In the genomic region with DNA sequence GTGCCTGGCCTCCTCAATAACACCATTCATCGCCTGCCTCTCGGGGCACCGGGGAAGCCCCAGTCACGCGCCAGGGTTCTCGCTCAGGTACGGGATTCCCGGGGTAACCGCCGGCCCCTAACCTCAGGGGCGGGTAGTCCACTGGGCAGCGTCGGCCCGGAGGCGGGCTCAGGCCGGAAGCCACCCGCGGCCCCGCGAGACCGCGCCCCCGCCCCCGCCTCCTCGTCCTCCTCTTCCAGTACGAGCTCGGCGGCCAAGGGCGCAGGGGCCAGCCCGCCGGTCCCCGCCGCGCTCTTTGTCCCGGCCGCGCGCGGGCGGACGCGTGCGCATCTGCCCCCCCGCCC, we compare ENCODE assay signal across 8 mouse cellular contexts. TPM values are rescaled to one million over a fixed set of nuclear protein-coding genes. Genes with fewer than 3 reads are reported as not detected.
DNase-seq lines count a peak whose midpoint lies in the region; ATAC-seq and TF ChIP-seq lines count a peak whose summit lies in the region.

No protein-coding gene starts in this region.

- no peaks in the 10 kb centered on the region for H3K79me2 ChIP-seq in heart, adult 2 months (replicated peaks; ENCODE audit: control insufficient read depth, insufficient read depth, low read length)

- intact Hi-C loops in heart, adult 2 months (cut with DNase I), result loop anchor here (5.0 kb wide), 1 partner anchor 39 kb away; no protein-coding TSS in a partner anchor

- under 1% methylated on average over 28 of the region's 44 CpGs for WGBS in embryonic facial prominence, embryonic 11.5 days
- under 1% methylated on average over 29 of the region's 44 CpGs for WGBS in heart, adult 2 months

- TF ChIP-seq CTCF in heart, adult 2 months (IDR thresholded peaks at IDR 0.05), result no peak

- peak overlapping the region; percentile 45 for H3K4me2 ChIP-seq in embryonic facial prominence, embryonic 11.5 days (ENCODE audit: low read depth, low read length)

- peak overlapping the region; percentile 97 for H3K27ac ChIP-seq in embryonic facial prominence, embryonic 11.5 days (replicated peaks; ENCODE audit: low read depth, low read length)
- H3K27ac ChIP-seq in heart, adult 2 months, result peak overlapping the region; percentile 87

- H3K36me3 ChIP-seq in embryonic facial prominence, embryonic 11.5 days (replicated peaks; ENCODE audit: control insufficient read depth, insufficient read depth, low read depth, low read length), result no peaks in the 10 kb centered on the region
- H3K36me3 ChIP-seq in heart, adult 2 months (ENCODE audit: control insufficient read depth, insufficient read depth, low read length), result peaks cover 16% of the 10 kb centered on the region

- peak; percentile 68 for DNase-seq in layer of hippocampus, adult 11-12 months (ENCODE audit: low spot score)
- no peak for DNase-seq in layer of hippocampus, adult 9-10 months (ENCODE audit: low spot score)
- DNase-seq in embryonic facial prominence, embryonic 11.5 days (ENCODE audit: low spot score), result peak; percentile 90
- DNase-seq in heart, adult 2 months, result peak; percentile 86 to 88
- peak; percentile 76 to 80 for DNase-seq in kidney, adult 8-10 months
- DNase-seq in liver, result peak; percentile 94
- DNase-seq in monocyte, adult 2 months (ENCODE audit: low read depth in 1 of 2, low spot score in 2 of 2), result peak; percentile 42 to 69
- DNase-seq in spleen, postnatal 14 days (ENCODE audit: low spot score in 2 of 2), result peak; percentile 79 to 86

- H3K9me3 ChIP-seq in embryonic facial prominence, embryonic 11.5 days (replicated peaks; ENCODE audit: control insufficient read depth, low read length), result no peaks in the 10 kb centered on the region

- TF ChIP-seq EP300 in heart, adult 2 months (IDR thresholded peaks at IDR 0.05; ENCODE audit: insufficient read depth, low read depth, low read length), result no peak

- no peaks in the 10 kb centered on the region for H3K4me1 ChIP-seq in embryonic facial prominence, embryonic 11.5 days (ENCODE audit: control insufficient read depth, insufficient read depth, low read length)
- peaks cover 11% of the 10 kb centered on the region for H3K4me1 ChIP-seq in heart, adult 2 months (ENCODE audit: control insufficient read depth, insufficient read depth, low read length)

- H3K27me3 ChIP-seq in embryonic facial prominence, embryonic 11.5 days (ENCODE audit: control insufficient read depth, insufficient read depth, low read length), result no peaks in the 10 kb centered on the region
- H3K27me3 ChIP-seq in heart, adult 2 months (ENCODE audit: control insufficient read depth, insufficient read depth, low read length), result no peaks in the 10 kb centered on the region

- ATAC-seq in embryonic facial prominence, embryonic 11.5 days (replicated peaks; ENCODE audit: insufficient number of reproducible peaks, low FRiP score, low TSS enrichment, low read depth), result peak; percentile 86

- H3K4me3 ChIP-seq in embryonic facial prominence, embryonic 11.5 days (ENCODE audit: low read depth, low read length), result peak overlapping the region; percentile 82
- peak overlapping the region; percentile 64 for H3K4me3 ChIP-seq in heart, adult 2 months

- peak overlapping the region; percentile 99 for H3K9ac ChIP-seq in embryonic facial prominence, embryonic 11.5 days (replicated peaks; ENCODE audit: low read length)
- H3K9ac ChIP-seq in heart, adult 2 months (ENCODE audit: low read depth, low read length), result peak overlapping the region; percentile 59

- TF ChIP-seq POLR2A in heart, adult 2 months (IDR thresholded peaks at IDR 0.05; ENCODE audit: insufficient read depth, low read depth, low read length), result 0 out of 2 replicates have a peak, but pooled peaks have one; percentile 9

RNA-seq across cellular contexts. Expression of a gene that starts 0.6 kb away (rescaled TPM):
- polyA plus RNA-seq in embryonic facial prominence, embryonic 11.5 days (2014; fragmentation: Nextera tagmentation; extraction: Ambion mirVana), result 248 and 251 TPM in 2 replicates
- total RNA-seq in heart, adult 2 months (2021), result 10 to 100 TPM; 42.1 to 47.8 TPM
- 20.9 and 39.4 TPM in 2 replicates for polyA plus RNA-seq in heart, adult 2 months (2012; rRNA removed)
